Mouse (Mus musculus) kidney, postnatal 14 days (tissue): ENCODE results near the gene Ldhd.

Experiments
- DNase-seq: peaks from one replicate; pipeline ENCODE4 v3.0.0; 2022; ENCODE audit warnings: mixed read lengths

The Ldhd gene

DNA sequence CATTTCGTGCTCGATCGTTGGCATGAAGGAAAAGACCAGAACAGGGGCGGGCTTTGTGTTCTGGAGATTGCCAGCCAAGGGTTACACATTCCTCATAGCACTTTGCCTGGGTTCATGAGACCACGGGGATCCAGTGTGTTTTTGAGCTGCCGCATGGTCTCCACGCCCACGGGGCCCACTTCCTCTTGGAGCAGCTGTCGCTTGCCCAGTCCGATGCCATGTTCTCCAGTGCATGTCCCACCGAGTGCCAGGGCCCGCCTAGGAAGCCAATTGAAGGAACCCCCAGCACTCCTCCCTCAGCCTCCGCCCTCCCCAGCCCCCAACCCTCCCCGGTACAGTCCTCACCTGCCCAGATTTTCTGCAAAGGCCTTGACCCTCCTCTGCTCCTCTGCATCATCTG lies 3.2 kb downstream of the Ldhd start:
- DNase-seq: no peak

DNA sequence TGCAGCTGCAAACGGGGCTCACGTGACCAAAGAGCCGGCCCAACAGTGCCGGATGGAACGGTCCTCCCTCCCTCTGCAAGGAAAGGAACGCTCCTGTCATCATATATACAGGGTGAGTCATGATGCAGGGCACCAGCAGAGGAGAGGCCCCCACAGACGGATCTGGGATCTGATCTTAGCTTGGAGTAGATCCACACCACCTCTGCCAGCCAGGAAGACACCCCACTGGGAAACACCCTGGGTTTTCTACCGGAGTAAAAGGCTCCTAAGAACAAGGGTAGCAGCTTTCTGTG lies 3.7 kb downstream of the Ldhd start:
- no peak for DNase-seq

DNA sequence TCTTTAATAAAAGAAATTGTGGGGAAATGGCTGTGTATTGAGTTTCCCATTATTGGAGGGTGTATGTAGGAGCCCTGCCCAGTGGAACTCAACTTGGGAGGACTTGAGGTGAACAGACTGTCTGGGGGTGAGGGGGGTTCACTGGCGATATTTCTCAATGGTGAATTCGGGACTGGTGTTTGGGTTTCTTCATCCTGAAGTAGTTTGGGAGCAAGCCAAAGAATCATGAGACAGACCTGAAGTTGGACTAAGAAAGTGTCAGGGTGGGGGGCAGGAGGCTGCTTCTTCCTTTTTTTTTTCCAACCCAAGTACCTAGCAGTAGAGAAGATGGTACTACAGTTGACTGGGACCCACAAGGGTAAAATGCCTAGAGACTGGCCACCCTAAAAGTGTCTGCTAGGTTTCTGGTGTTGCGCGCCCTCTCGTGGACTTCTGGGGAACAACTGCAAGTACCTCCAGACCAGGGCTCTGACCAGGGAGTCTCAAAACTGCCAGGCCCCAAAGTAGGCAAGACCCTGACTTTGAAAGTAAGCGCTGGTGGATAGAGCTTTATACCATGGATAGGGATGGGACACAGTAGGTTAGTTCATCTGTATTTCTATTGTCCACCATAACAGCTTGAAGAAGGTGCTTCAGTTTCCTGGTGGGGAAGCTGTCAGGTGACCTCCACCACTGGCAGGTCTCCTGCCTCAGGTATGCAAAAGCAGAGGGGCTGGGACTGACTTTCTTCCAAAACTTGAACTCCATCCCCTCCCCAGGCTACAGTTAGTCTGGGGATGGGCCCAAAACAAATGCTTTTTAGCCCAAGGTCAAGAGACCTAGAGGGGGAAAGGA lies 4.3 kb downstream of the Ldhd start:
- DNase-seq: peak; percentile 81

DNA sequence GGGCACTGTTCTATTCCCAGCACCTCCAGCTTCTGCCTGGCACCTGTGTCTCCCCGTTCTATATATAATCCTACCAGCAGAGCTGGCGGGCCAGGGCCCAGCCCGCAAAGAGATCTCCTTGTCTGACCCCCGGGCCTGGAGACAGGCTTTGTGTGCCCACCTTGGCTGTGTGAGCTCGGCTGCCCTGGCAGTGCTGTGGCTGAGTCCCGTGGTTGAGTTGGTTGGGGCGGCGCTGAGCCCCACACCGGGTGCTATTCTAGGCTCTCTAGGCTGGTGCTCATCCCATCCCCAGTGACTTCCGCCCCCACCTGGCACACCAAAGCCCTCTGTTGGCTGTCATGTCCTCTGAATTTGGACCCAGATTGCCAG lies 5.3 kb downstream of the Ldhd start:
- DNase-seq: no peak

DNA sequence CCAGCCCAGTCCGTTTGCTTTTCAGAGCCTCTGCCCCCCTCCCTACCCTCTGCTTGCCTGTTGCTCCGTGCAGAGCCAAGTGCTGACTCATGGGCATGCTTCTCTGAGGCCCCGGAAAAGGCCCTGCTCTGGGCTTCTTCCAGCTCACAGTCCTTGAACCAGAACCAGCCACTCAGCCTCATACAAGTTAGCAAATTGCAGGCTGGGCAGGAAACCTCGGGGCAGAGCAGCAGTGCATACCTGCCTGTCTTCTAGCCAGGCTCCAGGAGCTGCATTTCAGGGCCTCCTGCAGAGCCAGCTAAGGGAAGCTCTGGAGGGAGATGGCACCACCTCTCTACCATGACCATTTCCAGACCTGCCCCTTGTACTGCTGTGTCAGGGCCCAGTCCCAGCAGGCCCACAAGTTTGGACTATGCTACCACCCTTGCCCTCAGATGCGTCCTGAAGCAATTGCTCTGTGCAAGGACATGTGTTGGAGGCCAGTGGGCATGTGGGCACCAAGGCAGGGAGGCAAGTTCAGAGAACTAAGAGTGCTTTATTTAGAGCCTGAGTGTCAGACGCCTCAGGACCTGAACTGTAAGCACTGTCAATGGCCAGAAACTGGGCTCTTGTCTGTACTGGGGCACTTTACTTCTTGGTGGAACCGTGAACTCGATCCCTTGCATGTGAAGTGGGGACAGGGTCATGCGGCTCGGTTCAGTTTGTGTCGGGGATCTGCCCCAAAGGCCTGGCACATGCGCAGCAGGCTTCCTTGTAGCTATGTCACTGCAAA lies 5.9 kb downstream of the Ldhd start:
- DNase-seq: peak; percentile 86

DNA sequence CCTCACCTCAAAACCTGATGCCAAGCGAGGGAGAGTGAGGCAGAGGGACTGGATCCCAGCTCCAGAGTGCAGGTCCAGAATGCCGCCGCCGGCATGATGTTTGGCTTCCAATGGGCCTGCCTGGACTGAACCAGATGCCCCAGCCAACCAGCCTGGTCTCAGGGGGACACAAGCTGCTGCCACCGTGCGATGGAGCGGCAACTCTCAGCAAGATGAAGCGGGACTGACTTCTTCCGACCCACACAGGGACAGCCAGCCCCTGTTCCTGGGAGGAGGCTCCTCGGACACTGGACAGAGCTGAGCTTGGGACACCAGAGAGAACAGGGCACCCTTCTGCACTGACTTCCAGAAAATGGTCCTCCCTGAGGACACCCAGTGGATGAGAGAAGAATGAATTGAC lies 7.6 kb downstream of the Ldhd start:
- DNase-seq: no peak

DNA sequence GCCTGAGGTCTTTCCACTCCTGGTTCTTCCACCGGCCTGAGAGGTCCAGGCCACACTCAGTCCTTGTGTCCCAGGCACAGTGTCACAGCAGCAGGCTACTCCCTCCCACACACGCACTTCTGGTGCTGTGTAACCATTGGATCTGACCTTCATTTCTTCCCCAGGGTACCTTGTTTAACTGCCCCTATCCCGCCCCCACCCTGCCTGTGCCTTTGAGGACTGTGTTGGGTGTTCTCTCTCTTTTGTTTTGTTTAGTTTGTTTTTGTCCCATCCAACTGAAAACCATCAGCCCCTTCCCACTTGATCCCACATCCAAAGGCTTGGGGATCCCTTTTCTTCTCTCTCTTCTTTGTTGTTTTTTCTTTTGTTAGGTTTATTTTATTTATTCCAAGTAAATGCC lies 8.1 kb downstream of the Ldhd start:
- no peak for DNase-seq

DNA sequence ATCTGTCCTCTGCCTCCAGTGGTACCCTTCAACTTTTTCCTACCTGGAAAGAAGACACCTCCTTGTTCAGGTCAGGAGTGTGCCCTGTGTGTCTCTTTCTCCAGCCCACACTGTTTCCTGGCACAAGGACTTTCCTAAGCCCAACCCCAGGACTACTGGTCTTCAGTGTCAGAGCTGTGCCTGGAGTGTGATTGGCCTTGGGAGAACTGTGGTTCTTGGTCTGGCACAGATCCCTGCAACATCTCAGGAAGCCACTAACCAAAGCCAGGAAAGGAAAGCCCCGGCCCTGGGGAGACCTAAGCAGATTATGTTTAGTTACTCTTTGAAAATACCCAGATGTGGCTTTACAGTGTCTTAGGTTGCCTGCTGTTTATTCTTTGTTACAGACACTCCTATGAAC lies 10.2 kb downstream of the Ldhd start:
- peak; percentile 46 for DNase-seq

DNA sequence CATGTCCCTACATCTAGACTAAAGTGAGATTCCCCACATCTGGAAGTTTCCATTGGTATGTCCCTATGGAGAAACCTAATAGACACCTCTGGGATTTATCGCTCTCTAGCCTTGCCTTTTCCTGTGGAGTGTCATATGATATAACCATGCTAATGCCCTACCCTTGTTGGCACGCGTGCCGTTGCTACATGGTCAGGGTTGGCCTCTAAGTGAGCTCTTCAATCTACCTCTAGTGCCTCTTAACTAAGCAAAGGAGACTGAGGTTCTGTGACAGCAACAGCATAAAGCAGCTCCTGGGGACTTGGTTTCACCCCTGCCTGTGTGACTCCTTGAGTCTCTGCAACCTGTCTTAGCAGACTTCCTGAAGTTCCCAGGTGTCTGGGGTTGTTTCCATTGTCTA lies 11.9 kb downstream of the Ldhd start:
- no peak for DNase-seq

DNA sequence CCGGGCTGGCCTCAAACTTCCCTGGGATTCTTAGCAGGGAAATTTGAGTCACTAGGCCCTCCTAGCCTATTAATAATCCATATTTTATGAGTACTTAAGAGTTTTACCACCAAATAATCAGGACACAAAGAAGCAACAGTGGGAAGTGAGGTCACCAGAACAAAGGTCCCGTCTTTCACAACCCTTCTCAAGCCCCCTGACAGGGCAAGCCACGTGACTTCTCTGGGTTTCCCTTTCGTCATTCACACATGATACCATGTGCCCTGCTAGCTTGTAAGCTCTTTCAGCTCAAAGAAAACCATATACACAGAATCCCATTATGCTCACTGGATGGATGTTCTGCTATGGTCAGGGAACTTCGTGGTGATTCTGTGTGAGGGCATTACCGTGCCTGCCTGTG lies 12.4 kb downstream of the Ldhd start:
- no peak for DNase-seq

DNA sequence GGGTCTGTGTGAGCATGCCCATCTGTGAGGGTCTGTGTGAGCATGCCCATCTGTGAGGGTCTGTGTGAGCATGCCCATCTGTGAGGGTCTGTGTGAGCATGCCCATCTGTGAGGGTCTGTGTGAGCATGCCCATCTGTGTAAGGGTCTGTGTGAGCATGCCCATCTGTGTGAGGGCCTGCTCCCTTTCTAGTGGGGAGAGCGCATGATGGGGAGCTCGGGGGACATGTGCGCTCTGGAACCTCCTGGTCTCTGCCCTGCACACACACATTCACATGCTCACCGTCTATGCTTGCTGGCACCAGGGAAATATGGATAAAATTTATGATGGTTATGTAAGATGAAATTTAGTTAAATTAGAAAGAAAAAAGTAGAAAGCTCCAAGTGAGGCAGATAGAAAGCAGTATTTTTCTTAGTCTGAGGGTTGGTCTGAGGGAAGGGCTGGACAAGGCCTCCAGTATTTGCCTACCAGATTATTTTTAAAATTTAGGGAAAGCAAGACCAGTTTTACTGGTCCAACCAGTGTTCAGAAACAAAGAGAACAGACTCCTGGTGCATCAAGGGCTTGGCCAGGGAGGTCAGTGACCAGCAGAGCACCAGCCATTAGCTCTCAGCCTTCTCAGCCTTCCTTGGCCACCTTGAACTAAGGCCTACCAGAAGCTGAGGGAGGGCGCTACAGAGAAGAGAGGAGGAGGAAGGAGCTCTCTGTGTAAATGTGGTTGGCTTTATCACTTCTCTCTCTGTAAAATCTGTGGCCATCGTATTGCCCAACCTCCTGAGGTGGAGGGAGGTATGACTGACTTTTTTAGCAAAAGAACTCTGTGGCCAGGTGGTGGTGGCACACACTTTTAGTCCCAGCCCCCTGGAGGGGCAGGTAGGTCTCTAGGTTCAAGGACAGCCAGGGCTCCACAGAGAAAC lies 15.1 kb downstream of the Ldhd start:
- DNase-seq: no peak

DNA sequence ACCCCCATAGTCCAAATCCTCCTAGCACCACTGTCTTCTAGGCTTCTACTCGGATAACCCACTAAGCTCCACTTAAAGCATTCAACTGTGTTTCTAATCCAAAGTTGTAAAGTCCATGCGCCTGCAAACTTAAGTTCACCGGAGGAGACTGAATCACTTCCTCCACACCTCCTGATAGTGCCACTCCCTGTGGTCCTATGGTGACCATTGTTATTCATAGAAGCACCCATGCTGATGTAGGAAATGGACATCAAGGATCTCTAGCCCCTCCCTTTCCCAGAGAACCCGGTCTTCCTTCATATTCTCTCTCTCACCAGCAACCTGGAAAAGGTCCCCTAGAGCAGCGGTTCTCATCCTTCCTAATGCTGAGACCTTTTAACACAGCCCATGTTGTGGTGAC lies 17.0 kb downstream of the Ldhd start:
- no peak for DNase-seq

DNA sequence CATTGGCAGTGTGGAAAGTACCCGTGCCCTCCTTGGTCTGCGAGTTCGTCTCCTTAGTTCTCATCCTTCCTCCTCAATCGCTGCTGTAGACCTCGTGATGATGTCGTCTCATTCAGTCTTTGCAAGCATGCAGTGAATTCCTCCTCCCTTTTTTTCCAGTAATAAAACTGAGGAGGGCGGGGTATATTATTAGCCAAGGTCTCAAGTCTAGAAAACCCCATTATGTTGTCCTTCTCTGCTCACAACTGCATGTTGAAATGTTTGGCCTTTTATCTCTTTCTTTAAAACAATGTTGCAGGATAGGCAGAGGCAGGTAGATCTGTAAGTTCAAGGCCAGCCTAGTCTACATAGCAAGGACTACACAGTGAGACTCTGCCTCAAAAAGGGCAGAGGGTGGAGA lies 22.8 kb downstream of the Ldhd start:
- DNase-seq: no peak

DNA sequence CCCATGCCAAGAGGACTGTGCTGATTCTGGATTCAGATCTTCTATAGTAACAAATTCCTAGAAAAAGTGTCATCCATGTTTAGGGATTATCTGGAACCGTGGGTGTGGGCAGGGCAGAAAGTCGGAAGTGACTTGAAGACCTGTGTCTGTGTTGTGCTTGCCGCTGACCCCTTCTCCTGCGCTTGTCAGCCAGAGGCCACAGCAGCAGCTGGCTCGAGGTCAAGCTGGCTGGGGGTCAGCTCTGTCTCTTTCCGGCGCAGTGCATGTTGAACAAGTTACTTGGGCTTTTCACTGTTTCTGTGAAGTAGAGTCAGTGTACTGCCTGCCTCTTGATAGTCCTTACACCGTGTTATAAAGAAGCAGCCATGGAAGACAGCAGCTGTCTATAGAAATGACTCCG lies 23.2 kb downstream of the Ldhd start:
- DNase-seq: peak; percentile 39

DNA sequence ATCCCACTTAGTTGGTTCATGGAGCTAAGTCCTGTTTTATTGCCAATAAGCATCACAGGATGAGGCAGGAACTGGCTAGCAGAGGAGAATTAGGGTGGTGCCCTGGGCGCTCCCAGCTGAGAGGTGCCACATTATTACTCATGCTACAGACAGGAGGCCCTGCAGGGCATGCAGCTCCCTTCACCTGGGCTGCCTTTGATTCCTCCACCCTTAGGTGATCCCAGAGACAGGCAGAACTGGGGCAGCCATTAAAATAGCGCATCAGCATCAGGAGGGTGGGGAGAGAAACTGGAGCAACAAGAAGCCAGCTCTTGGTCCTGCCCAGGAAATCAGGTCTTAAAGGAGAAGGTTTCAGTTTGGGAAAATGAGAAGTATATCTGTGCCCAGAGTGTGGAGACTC lies 25.2 kb downstream of the Ldhd start:
- no peak for DNase-seq

DNA sequence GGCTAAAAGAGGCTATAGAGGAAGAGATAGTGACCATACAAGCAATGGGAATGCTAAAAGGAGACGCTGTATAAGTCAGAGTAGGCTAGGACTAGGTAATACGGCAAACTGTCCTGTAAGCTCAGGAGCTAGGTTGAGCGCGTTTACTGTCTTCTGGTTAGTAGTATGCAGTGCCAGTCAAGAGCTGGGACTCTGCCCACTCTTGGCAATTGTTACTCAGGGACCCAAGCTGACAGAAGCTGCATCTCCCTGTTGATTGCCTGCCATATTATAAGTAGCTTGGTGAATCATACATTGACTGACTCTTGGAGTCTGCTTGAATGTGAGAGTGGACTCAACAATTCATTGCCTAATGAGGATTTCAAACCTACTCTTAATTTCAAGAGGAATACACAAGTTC lies 28.1 kb downstream of the Ldhd start:
- no peak for DNase-seq

DNA sequence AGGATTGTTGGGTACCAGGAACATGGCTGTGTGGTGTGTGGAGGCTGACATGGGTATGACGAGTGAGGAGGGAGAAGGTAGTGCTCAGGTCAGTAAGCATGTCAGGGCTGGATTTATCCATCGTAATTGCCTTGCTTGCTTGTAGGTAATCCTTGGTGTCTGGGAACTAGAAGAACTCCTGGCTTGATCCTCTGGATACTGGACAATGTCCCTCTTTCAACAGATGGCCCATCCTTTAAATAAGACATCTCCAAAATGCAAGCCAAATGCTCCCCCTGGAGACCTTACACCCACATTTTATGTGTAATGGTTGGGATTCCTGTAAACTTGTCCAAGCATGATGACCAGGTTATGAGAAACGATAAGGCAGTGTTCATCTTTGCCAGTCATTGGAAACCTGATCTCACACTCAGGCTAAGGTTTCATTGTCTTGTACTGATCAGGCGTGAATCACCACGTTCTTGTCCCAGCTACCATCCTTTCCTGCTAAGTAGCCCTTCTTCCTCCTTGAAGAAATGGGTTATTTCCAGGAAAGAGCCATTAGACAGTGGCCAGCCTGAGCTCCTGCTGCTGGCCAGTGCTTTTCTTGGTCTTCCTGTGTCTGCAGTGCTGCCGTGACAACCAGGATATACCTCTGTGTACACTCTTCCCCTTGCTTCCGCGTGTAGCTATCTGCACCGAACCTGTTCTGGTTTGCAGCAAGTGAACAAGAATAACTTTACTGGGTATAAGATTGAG lies 30.3 kb downstream of the Ldhd start:
- DNase-seq: no peak

DNA sequence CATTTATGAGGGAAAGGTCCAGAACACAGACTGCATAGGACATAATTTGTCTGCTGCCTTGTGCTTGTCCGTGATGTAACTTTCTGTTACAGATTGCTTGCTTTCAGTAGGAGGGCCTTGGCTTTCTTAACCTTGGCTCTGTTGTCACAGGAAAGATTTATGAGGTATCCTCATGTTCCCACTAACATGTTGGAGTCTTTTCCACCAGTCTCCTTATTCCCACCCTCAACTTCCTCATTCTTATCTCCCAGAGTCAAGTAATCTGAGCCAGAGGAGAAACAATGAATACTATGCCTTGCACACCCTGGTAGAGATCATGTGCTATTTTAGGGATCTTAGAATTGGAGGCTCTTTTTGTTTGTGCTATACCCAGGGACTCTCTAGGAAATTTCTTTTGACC lies 32.9 kb downstream of the Ldhd start:
- peak; percentile 68 for DNase-seq

DNA sequence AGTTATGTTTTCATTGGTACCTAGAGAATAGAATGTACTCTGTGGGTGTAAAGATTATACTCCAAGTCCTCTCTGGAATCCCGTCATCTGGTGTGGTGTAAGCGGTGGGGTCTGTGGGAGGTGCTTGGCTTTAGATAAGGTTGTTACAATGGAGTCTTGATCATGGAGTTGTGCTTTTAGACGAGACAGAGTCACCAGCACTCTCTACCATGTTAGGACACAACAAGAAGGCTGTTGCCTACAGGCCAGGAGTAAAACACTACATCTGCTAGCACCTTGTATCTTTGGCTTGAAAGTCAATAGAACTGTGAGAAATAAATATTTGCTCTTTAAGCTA lies 33.7 kb downstream of the Ldhd start:
- DNase-seq: no peak

DNA sequence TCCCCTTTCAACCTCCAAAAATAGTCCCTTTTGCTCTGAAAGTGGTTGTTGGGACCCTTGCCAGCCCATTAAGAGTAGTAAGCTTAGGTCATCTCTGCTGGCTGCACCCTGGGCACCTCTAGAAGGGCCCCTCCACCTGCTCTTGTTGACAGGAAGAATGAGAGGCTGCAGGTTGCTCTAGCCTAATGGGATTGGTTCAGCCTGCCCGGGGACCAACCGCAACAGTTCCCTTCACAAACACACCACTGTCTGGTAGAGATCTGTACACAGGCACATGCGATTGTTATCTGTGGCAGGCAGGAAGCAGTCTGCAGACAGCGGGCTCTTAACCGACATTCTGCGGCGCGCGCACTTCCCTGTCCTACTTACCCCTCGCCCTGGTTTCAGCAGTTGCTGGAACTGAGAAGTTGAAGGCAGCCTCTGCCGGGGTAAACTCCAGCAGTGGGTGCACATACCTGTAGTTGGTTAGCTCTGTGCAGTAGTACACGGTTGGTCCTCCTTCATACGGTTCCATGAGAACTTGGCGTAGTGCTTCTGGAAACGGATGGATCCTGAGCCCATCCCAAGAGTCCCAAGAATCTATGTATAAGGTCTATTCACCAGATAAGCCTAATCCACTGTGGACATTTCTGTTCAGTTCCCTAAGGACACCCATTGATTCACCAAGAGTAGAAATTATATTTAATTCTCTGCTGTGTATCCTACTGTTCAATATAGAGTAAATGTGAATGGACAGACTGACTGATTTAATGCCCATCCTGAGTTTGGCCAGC lies 34.3 kb downstream of the Ldhd start:
- DNase-seq: peak; percentile 60

DNA sequence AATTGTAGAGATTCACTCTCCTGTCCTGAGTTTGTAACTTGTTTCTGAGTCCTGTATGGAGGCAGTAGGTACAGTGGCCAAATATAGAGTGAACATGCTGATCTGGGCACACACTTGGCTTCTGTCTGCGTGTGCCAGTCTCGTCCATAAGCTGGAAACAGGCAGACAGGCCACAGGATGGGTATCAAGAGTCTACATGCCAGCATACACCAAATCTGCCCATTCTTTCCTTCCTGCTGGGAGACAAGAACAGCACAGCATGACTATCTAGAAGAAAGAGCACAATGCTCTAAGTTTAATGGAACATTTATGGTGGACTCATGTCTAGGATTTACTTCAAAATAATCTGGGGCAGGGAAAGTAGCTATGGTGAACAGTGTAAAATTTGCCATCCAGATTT lies 35.2 kb downstream of the Ldhd start:
- no peak for DNase-seq
